Mouse (Mus musculus) olfactory bulb, adult 2 months (tissue): ENCODE measurements around the gene Eya2.

Source experiments
- CTCF ChIP-seq: fragments of 200-500 bp; IDR thresholded peaks from 2 replicates; pipeline ENCODE4 v1.5.1; 2012; ENCODE audit warnings: low read depth, mild to moderate bottlenecking, low read length, moderate library complexity; ENCODE audit not compliant: insufficient read depth
- POLR2A ChIP-seq: fragments of 200-500 bp; IDR thresholded peaks from 2 replicates; pipeline ENCODE4 v1.6.1; 2012; ENCODE audit warnings: mild to moderate bottlenecking, low read depth, low read length, moderate library complexity; ENCODE audit not compliant: insufficient read depth

DNA sequence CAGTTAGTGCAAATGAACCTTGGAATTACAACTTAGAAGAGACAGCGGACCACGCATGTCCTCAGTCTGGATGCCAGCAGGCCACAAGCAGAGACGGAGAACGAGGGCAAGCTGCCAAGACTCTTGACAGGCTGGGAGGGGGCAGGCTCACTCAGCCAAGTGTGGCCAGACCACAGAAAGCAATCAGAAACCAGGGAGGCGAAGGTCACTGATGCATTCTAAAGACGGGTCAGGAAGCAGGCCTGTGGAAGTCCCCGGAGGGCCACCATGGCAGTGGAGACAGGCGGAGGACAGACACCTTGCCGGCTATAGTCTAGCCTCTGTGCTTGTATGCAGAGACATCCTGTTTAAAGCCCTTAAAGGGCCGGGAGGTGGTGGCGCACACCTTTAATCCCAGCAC is 193.2 kb downstream of the Eya2 start:
- no peak for TF ChIP-seq CTCF
- TF ChIP-seq POLR2A, result no peak
